Mouse (Mus musculus) liver, embryonic 12.5 days (tissue): ENCODE results near the gene Tes. TPM values are rescaled to one million over a fixed set of nuclear protein-coding genes. Genes with fewer than 3 reads are reported as not detected.

Experiments used
- ATAC-seq: fragments of 200-750 bp; cut with Nextera tagmentation; 2 replicates; pipeline ENCODE4 v1.8.0; 2017; ENCODE audit warnings: moderate number of reproducible peaks, mild to moderate bottlenecking, moderate library complexity
- H3K27ac ChIP-seq: fragments of 300-500 bp; sonication (generic); 2 replicates; pipeline ENCODE4 v1.5.1; 2016; ENCODE audit warnings: mild to moderate bottlenecking
- H3K27me3 ChIP-seq: fragments of 300-500 bp; sonication (generic); replicated peaks from 2 replicates; pipeline ENCODE4 v1.6.1; 2016; ENCODE audit warnings: mild to moderate bottlenecking, moderate library complexity
- H3K36me3 ChIP-seq: fragments of 300-500 bp; sonication (generic); 2 replicates; pipeline ENCODE4 v1.6.1; 2016; ENCODE audit warnings: mild to moderate bottlenecking, moderate library complexity
- H3K4me1 ChIP-seq: fragments of 300-500 bp; sonication (generic); 2 replicates; pipeline ENCODE4 v1.6.1; 2016
- H3K4me2 ChIP-seq: fragments of 300-500 bp; sonication (generic); 2 replicates; pipeline ENCODE4 v1.6.1; 2016; ENCODE audit warnings: mild to moderate bottlenecking, moderate library complexity
- H3K4me3 ChIP-seq: fragments of 300-500 bp; sonication (generic); 2 replicates; pipeline ENCODE4 v1.5.1; 2016; ENCODE audit warnings: mild to moderate bottlenecking, moderate library complexity
- H3K9ac ChIP-seq: fragments of 300-500 bp; sonication (generic); 2 replicates; pipeline ENCODE4 v1.6.1; 2016; ENCODE audit warnings: mild to moderate bottlenecking, moderate library complexity
- H3K9me3 ChIP-seq: fragments of 300-500 bp; sonication (generic); replicated peaks from 2 replicates; pipeline ENCODE4 v1.6.1; 2016; ENCODE audit warnings: mild to moderate bottlenecking, moderate library complexity
- WGBS: fragments of 180-500 bp; shearing (Covaris S2); methylation state at CpG from one replicate; pipeline ENCODE4 v1.1.7; 2016; ENCODE audit not compliant: insufficient replicate concordance; 5-methylcytosine and 5-hydroxymethylcytosine counted together
- polyA plus RNA-seq: library from polyadenylated mRNA; unstranded; fragments of >200 nt; fragmentation: Nextera tagmentation; extraction: Ambion mirVana; gene quantifications from 2 replicates; pipeline ENCODE4 v1.2.1, GENCODE M21; 2016

The Tes gene
- 7.2 and 8.6 TPM in 2 replicates for polyA plus RNA-seq

DNA sequence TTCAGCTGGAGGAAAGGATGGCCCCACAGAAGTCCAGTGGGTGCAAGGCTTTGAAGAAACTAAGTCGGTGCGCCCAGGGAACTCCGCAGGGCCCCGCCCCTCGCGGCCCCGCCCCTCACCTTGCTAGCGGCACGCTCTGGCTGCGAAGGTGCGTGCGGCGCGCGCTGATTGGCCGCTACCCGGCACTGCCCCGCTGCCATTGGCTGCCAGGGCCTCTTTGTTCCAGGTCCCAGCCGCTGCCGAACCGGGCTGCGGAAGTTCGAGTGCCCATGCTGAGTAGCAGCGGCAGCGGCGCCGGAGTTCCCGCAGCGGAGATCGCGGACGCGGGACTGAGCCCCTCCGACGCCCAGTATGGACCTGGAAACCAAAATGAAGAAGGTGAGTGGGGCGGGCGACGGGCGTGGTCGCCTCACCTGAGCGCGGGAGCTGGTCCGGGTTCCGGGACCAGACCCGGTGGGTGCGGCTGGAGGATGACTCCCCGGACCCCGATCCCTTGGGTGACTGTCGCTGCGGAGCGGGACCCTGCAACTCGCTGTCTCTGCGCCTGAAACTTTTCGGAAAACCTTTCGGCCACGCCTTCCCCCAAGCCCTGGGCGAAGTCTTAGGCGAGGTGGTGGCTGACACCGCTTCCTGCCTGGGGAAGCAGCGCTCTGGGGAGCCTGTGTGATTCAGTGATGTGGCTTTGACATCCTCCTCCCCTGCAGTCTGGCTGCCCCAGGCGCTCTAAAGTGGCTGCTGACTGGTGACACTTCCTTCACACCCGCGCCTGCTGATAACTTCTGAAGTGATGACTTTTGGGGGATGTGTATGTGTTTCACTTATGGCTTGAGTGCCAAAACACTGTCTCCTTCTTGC is at the start of gene Tes:
Gene Tes (plus strand): TSS at position 214 of the 855 bp plus-strand sequence.
- Histone ChIP-seq H3K4me1 (peaks cover 12% of the 10 kb centered on the region; the same call in 1 of the 2 replicates), H3K27ac (no peak within 1 kb of the TSS), H3K36me3 (no peaks in the 10 kb centered on the region), H3K4me2 (peak within 1 kb of the TSS; percentile 84), H3K27me3 (peaks cover 23% of the 10 kb centered on the region), H3K9me3 (no peaks in the 10 kb centered on the region), H3K4me3 (peak within 1 kb of the TSS; percentile 59), H3K9ac (peak within 1 kb of the TSS; percentile 44)
- ATAC-seq = peak; percentile 81
- WGBS = 1% methylated on average over 63 of the region's 63 CpGs

- H3K4me3 ChIP-seq = no peak overlapping the region
- WGBS = 64% methylated on average over 7 of the region's 7 CpGs
- H3K4me1 ChIP-seq = no peaks in the 10 kb centered on the region
- H3K27me3 ChIP-seq = no peaks in the 10 kb centered on the region
- H3K9me3 ChIP-seq = no peaks in the 10 kb centered on the region
- no peaks in the 10 kb centered on the region for H3K36me3 ChIP-seq
- no peak overlapping the region for H3K27ac ChIP-seq
- no peak overlapping the region for H3K9ac ChIP-seq
- no peak for ATAC-seq
- H3K4me2 ChIP-seq = no peak overlapping the region
Observed at GRCm38 (mm10) chr6:17025886-17026285, 39.1 kb upstream of the Tes start.

- no peak overlapping the region for H3K4me2 ChIP-seq
- no peaks in the 10 kb centered on the region for H3K9me3 ChIP-seq
- H3K27me3 ChIP-seq = no peaks in the 10 kb centered on the region
- 18% methylated on average over 8 of the region's 8 CpGs for WGBS
- no peak overlapping the region for H3K27ac ChIP-seq
- H3K4me1 ChIP-seq = no peaks in the 10 kb centered on the region
- no peaks in the 10 kb centered on the region for H3K36me3 ChIP-seq
- H3K9ac ChIP-seq = no peak overlapping the region
- H3K4me3 ChIP-seq = no peak overlapping the region
- no peak for ATAC-seq
Observed at GRCm38 (mm10) chr6:17027572-17027971, 37.4 kb upstream of the Tes start.

- 70% methylated on average over 8 of the region's 8 CpGs for WGBS
- H3K9ac ChIP-seq = no peak overlapping the region
Observed at GRCm38 (mm10) chr6:17028809-17029208, 36.1 kb upstream of the Tes start.

GRCm38 (mm10) chr6:17032231-17032728 is 32.7 kb upstream of the Tes start:
- H3K4me2 ChIP-seq = no peak overlapping the region
- H3K4me3 ChIP-seq = no peak overlapping the region
- WGBS = 13% methylated on average over 2 of the region's 2 CpGs
- no peaks in the 10 kb centered on the region for H3K4me1 ChIP-seq
- H3K9ac ChIP-seq = no peak overlapping the region
- H3K9me3 ChIP-seq = no peaks in the 10 kb centered on the region
- no peak for ATAC-seq
- no peaks in the 10 kb centered on the region for H3K27me3 ChIP-seq
- H3K27ac ChIP-seq = no peak overlapping the region
- no peaks in the 10 kb centered on the region for H3K36me3 ChIP-seq

More at GRCm38 (mm10) chr6:17028809-17029208, 36.1 kb upstream of the Tes start:
- H3K4me3 ChIP-seq = no peak overlapping the region
- no peaks in the 10 kb centered on the region for H3K4me1 ChIP-seq
- no peaks in the 10 kb centered on the region for H3K36me3 ChIP-seq
- no peaks in the 10 kb centered on the region for H3K27me3 ChIP-seq
- no peak overlapping the region for H3K27ac ChIP-seq
- no peak overlapping the region for H3K4me2 ChIP-seq
- no peaks in the 10 kb centered on the region for H3K9me3 ChIP-seq
- ATAC-seq = no peak

- no peaks in the 10 kb centered on the region for H3K4me1 ChIP-seq
- H3K4me2 ChIP-seq = no peak overlapping the region
- H3K9me3 ChIP-seq = no peaks in the 10 kb centered on the region
- no peak for ATAC-seq
- no peaks in the 10 kb centered on the region for H3K27me3 ChIP-seq
- 68% methylated on average over 2 of the region's 2 CpGs for WGBS
- no peak overlapping the region for H3K9ac ChIP-seq
- no peak overlapping the region for H3K27ac ChIP-seq
- H3K36me3 ChIP-seq = no peaks in the 10 kb centered on the region
- H3K4me3 ChIP-seq = no peak overlapping the region
Observed at GRCm38 (mm10) chr6:17034095-17034494, 30.9 kb upstream of the Tes start.

- Histone ChIP-seq H3K4me3 (no peak overlapping the region), H3K9me3 (no peaks in the 10 kb centered on the region), H3K36me3 (no peaks in the 10 kb centered on the region), H3K4me2 (no peak overlapping the region), H3K9ac (no peak overlapping the region), H3K27me3 (no peaks in the 10 kb centered on the region), H3K27ac (no peak overlapping the region), H3K4me1 (no peaks in the 10 kb centered on the region)
- no peak for ATAC-seq
Observed at GRCm38 (mm10) chr6:17035228-17035627, 29.7 kb upstream of the Tes start.

GRCm38 (mm10) chr6:17051432-17052025 is 13.4 kb upstream of the Tes start:
- H3K36me3 ChIP-seq = no peaks in the 10 kb centered on the region
- no peak overlapping the region for H3K4me3 ChIP-seq
- ATAC-seq = no peak
- H3K9ac ChIP-seq = no peak overlapping the region
- H3K4me2 ChIP-seq = no peak overlapping the region
- H3K27me3 ChIP-seq = no peaks in the 10 kb centered on the region
- no peaks in the 10 kb centered on the region for H3K4me1 ChIP-seq
- WGBS = 56% methylated on average over 4 of the region's 4 CpGs
- no peaks in the 10 kb centered on the region for H3K9me3 ChIP-seq
- no peak overlapping the region for H3K27ac ChIP-seq

GRCm38 (mm10) chr6:17053028-17053660 is 11.8 kb upstream of the Tes start:
- Histone ChIP-seq H3K4me1 (no peaks in the 10 kb centered on the region), H3K36me3 (no peaks in the 10 kb centered on the region), H3K9me3 (no peaks in the 10 kb centered on the region), H3K27me3 (no peaks in the 10 kb centered on the region), H3K9ac (no peak overlapping the region), H3K27ac (no peak overlapping the region), H3K4me2 (no peak overlapping the region), H3K4me3 (no peak overlapping the region)
- WGBS = 46% methylated on average over 6 of the region's 6 CpGs
- ATAC-seq = no peak

- WGBS = 61% methylated on average over 2 of the region's 2 CpGs
- no peak overlapping the region for H3K4me3 ChIP-seq
- H3K4me1 ChIP-seq = no peaks in the 10 kb centered on the region
- H3K27me3 ChIP-seq = no peaks in the 10 kb centered on the region
- H3K9me3 ChIP-seq = no peaks in the 10 kb centered on the region
- no peak for ATAC-seq
- no peak overlapping the region for H3K4me2 ChIP-seq
- H3K9ac ChIP-seq = no peak overlapping the region
- H3K36me3 ChIP-seq = no peaks in the 10 kb centered on the region
- no peak overlapping the region for H3K27ac ChIP-seq
Observed at GRCm38 (mm10) chr6:17054781-17055180, 10.2 kb upstream of the Tes start.

DNA sequence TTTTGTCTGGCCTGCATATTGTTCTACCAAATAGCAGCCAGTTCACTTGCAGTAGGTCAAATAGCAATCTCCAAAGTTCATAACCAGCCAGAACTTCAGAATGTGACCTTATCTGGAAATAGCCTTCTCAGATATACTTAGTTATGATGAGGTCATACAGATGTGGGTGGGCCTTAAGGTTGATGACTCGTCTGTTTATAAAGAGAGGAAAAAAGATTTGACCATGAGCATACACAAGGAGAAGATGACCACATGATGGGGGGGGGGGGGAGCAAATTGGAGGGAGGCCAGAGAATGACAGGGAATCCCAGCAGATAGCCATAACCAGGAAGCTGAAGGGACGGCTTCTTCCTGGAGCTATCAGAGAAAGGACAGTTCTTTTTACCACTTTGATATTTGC is 9.3 kb upstream of the Tes start:
- Histone ChIP-seq H3K4me2 (no peak overlapping the region), H3K9ac (no peak overlapping the region), H3K27ac (no peak overlapping the region), H3K9me3 (no peaks in the 10 kb centered on the region), H3K36me3 (no peaks in the 10 kb centered on the region), H3K4me3 (no peak overlapping the region), H3K27me3 (no peaks in the 10 kb centered on the region), H3K4me1 (no peaks in the 10 kb centered on the region)
- no peak for ATAC-seq
- 24% methylated on average over 2 of the region's 2 CpGs for WGBS

- H3K27me3 ChIP-seq = 0 out of 2 replicates have a peak, but pooled peaks cover 2% of the 10 kb centered on the region
- no peak overlapping the region for H3K27ac ChIP-seq
- peaks cover under 1% of the 10 kb centered on the region; the same call in 1 of the 2 replicates for H3K4me1 ChIP-seq
- H3K9ac ChIP-seq = no peak overlapping the region
- WGBS = 62% methylated on average over 2 of the region's 2 CpGs
- H3K36me3 ChIP-seq = no peaks in the 10 kb centered on the region
- no peak overlapping the region for H3K4me3 ChIP-seq
- H3K4me2 ChIP-seq = no peak overlapping the region
- no peak for ATAC-seq
- H3K9me3 ChIP-seq = no peaks in the 10 kb centered on the region
Observed at GRCm38 (mm10) chr6:17059501-17059900, 5.4 kb upstream of the Tes start.
